Mouse (Mus musculus) embryonic facial prominence, embryonic 11.5 days (tissue): ENCODE data around the gene Svs1. TPM values are rescaled to one million over a fixed set of nuclear protein-coding genes. Genes with fewer than 3 reads are reported as not detected.

Experiments used
- ATAC-seq: fragments of 200-750 bp; cut with Nextera tagmentation; replicated peaks from 2 replicates; pipeline ENCODE4 v1.8.0; 2017; ENCODE audit warnings: low read depth; ENCODE audit not compliant: insufficient number of reproducible peaks, low FRiP score, low TSS enrichment
- DNase-seq: peaks from one replicate; pipeline ENCODE4 v3.0.0-alpha.2; 2015; ENCODE audit warnings: low spot score
- H3K27ac ChIP-seq: fragments of 300-500 bp; sonication (generic); replicated peaks from 2 replicates; pipeline ENCODE4 v1.5.1; 2014; ENCODE audit warnings: mild to moderate bottlenecking, low read depth, low read length, control low read depth
- H3K27me3 ChIP-seq: fragments of 300-500 bp; sonication (generic); 2 replicates; pipeline ENCODE4 v1.6.1; 2014; ENCODE audit warnings: mild to moderate bottlenecking, low read length, moderate library complexity, mixed read lengths; ENCODE audit not compliant: control insufficient read depth, insufficient read depth
- H3K36me3 ChIP-seq: fragments of 300-500 bp; sonication (generic); replicated peaks from 2 replicates; pipeline ENCODE4 v1.6.1; 2014; ENCODE audit warnings: low read depth, mild to moderate bottlenecking, low read length, moderate library complexity, mixed read lengths; ENCODE audit not compliant: control insufficient read depth, insufficient read depth
- H3K4me1 ChIP-seq: fragments of 300-500 bp; sonication (generic); 2 replicates; pipeline ENCODE4 v1.6.1; 2014; ENCODE audit warnings: low read length, mixed read lengths; ENCODE audit not compliant: control insufficient read depth, insufficient read depth
- H3K4me2 ChIP-seq: fragments of 300-500 bp; sonication (generic); 2 replicates; pipeline ENCODE4 v1.6.1; 2014; ENCODE audit warnings: low read depth, mild to moderate bottlenecking, control low read depth, low read length, moderate library complexity
- H3K4me3 ChIP-seq: fragments of 300-500 bp; sonication (generic); 2 replicates; pipeline ENCODE4 v1.5.1; 2014; ENCODE audit warnings: low read depth, low read length, control low read depth
- H3K9ac ChIP-seq: fragments of 300-500 bp; sonication (generic); replicated peaks from 2 replicates; pipeline ENCODE4 v1.6.1; 2014; ENCODE audit warnings: mild to moderate bottlenecking, control low read depth, low read length
- H3K9me3 ChIP-seq: fragments of 300-500 bp; sonication (generic); replicated peaks from 2 replicates; pipeline ENCODE4 v1.6.1; 2016; ENCODE audit warnings: mild to moderate bottlenecking, low read length, inconsistent platforms, mixed read lengths; ENCODE audit not compliant: control insufficient read depth
- WGBS: fragments of 180-500 bp; shearing (Covaris S2); extraction: QIAGEN DNeasy Blood & Tissue Kit; methylation state at CpG from one replicate; pipeline ENCODE4 v1.1.7; 2014; 5-methylcytosine and 5-hydroxymethylcytosine counted together
- polyA plus RNA-seq: library from polyadenylated mRNA; unstranded; fragments of >200 nt; fragmentation: Nextera tagmentation; extraction: Ambion mirVana; gene quantifications from 2 replicates; pipeline ENCODE4 v1.2.1, GENCODE M21; 2014

Gene Svs1
- polyA plus RNA-seq, 1 experiment from 2014 or later, result not detected

DNA sequence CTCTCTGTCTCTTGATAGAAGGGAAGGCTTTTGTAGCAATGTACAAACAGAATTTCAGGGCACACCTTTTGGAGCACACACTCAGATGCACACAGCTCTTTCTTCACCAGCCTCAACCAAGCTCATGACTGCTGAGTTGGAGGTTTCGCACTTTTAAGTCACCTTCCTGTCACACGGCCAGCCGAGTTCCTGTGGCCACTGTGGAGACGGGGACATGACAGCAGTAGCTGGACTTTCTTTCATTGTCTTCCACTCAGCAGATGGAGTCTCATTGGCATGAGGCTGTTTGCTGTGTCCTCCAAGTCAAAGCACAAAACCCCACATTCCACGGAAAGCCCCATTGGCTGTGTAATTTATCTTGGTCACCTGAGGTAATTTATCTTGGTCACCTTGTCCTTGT, 24.5 kb downstream of the Svs1 start:
- DNase-seq, result no peak
- no peak for ATAC-seq
- no peak overlapping the region for H3K27ac ChIP-seq
- no peak overlapping the region for H3K4me2 ChIP-seq
- H3K36me3 ChIP-seq, result no peaks in the 10 kb centered on the region
- WGBS, result 92% methylated on average over 5 of the region's 5 CpGs
- H3K9ac ChIP-seq, result no peak overlapping the region
- no peaks in the 10 kb centered on the region for H3K9me3 ChIP-seq
- no peaks in the 10 kb centered on the region for H3K27me3 ChIP-seq
- no peak overlapping the region for H3K4me3 ChIP-seq
- H3K4me1 ChIP-seq, result no peaks in the 10 kb centered on the region

DNA sequence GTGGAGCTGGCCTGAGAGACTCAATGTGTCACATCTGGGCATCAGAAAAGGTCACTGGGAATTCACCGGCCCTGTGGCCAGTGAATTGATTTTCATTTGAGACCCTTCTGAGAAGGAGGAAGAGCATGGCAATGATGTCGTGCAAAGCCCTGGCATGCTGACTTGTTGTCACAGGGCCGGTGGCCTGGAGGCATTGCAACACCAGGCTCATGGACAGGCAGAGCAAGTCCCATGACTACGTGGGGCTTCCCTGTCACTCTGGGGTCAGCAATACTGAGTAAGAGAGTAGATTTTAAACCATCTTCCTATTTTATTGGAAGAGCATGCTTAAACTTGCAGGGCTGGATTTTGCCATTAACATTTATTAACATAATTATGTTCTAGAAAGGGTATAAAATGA, 26.4 kb downstream of the Svs1 start:
- WGBS, result 73% methylated on average over 4 of the region's 4 CpGs
- Histone ChIP-seq H3K4me3 (no peak overlapping the region), H3K4me2 (no peak overlapping the region), H3K4me1 (no peaks in the 10 kb centered on the region), H3K27ac (no peak overlapping the region), H3K36me3 (no peaks in the 10 kb centered on the region), H3K27me3 (no peaks in the 10 kb centered on the region), H3K9ac (no peak overlapping the region), H3K9me3 (no peaks in the 10 kb centered on the region)
- ATAC-seq, result no peak
- no peak for DNase-seq

GRCm38 (mm10) chr6:49013458-49013857, 26.8 kb downstream of the Svs1 start:
- 75% methylated on average over 3 of the region's 3 CpGs for WGBS
- no peaks in the 10 kb centered on the region for H3K27me3 ChIP-seq
- H3K36me3 ChIP-seq, result no peaks in the 10 kb centered on the region
- no peaks in the 10 kb centered on the region for H3K9me3 ChIP-seq
- no peak overlapping the region for H3K4me3 ChIP-seq
- no peak overlapping the region for H3K27ac ChIP-seq
- DNase-seq (no peak), ATAC-seq (no peak)
- no peaks in the 10 kb centered on the region for H3K4me1 ChIP-seq
- H3K9ac ChIP-seq, result no peak overlapping the region
- no peak overlapping the region for H3K4me2 ChIP-seq

DNA sequence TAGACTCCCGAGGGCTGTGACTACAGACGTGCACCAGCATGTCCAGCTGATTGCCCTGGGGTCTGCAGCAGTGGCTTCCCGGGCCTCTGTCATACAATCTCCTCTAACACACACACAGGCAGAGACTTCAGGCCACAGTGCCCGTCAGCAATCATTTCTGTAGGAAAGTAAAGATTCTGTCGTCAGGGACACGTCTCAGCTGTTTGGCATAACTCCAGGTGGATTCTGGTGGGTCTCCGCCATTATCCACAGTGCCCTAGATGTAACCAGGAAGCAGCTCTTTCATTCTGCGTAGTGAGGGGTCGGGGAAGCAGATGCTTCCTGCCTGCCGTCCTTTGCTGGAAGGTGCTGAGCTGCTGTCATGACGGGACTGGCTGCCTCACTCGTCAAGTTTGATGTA, 30.5 kb downstream of the Svs1 start:
- ATAC-seq (no peak), DNase-seq (no peak)
- WGBS, result 71% methylated on average over 12 of the region's 12 CpGs

DNA sequence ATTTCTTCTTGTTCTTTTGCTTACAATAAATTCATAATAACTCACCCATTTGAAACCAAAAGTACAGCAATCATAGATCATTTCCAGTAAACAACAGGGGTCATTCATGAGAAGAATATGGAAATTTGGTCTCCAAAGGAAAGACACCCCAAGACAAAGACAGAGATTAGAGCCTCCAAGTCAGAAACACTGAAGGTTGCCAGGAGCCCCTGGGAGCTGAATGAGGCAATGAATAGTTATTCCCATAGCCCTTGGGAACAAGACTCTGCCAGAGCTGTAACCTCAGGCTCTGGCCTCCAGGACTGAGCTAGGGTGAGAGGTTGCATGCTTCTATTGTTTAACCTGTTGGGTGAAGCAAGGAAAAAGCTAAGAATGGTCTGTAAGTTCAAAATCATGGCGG, 32.7 kb downstream of the Svs1 start:
- Histone ChIP-seq H3K27me3 (no peaks in the 10 kb centered on the region), H3K4me2 (no peak overlapping the region), H3K36me3 (no peaks in the 10 kb centered on the region), H3K9me3 (no peaks in the 10 kb centered on the region), H3K9ac (no peak overlapping the region), H3K4me3 (no peak overlapping the region), H3K4me1 (no peaks in the 10 kb centered on the region), H3K27ac (no peak overlapping the region)
- no peak for ATAC-seq
- 97% methylated on average over 1 of the region's 1 CpGs for WGBS
- DNase-seq, result no peak

More for the DNA sequence above, 30.5 kb downstream of the Svs1 start:
- Histone ChIP-seq H3K27ac (no peak overlapping the region), H3K4me1 (no peaks in the 10 kb centered on the region), H3K9me3 (no peaks in the 10 kb centered on the region), H3K4me2 (no peak overlapping the region), H3K9ac (no peak overlapping the region), H3K4me3 (no peak overlapping the region), H3K27me3 (no peaks in the 10 kb centered on the region), H3K36me3 (no peaks in the 10 kb centered on the region)

DNA sequence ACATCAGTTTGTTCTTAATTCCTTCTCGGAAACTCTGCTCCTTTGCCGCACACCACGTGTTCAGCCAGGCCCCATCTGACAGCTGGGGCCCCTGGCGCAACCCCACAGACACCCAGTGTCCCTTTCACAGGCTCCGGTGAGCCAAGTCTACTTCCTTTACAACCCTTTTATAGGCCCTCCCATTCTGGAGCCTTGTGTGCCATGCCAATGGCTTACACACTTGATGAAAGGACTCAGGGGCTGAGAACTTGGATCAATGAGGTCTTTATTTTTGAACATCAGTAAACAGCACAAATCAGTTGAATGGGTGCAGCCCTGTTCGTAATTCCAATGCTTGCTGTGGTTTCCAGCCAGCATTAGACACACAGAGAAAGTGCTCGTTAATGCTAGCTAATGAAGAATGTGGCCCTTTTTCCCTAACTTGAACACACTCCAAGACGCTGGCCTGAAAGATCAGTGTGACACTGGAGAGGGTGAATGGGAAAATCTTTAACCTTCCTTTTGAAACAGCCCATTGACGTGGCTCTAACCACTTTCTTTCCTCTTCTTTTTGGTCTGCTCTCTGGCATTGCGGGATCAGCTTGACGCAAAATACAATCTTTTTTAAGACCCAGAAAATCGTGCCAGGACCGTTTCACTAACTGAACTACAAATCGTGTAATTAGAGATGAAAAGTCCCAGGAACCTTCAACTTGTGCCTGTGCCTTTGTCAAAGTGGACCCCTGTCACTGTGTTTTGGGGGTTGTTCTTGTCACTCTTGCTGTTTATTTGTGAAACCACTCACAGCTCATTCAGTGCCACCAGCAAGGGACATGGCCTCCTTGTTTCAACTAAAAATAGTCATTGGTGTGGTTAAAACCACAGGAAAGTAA, 34.7 kb downstream of the Svs1 start:
- Histone ChIP-seq H3K4me1 (no peaks in the 10 kb centered on the region), H3K27me3 (no peaks in the 10 kb centered on the region), H3K4me3 (no peak overlapping the region), H3K9ac (no peak overlapping the region), H3K36me3 (no peaks in the 10 kb centered on the region), H3K9me3 (no peaks in the 10 kb centered on the region), H3K4me2 (no peak overlapping the region), H3K27ac (no peak overlapping the region)
- DNase-seq (no peak), ATAC-seq (no peak)
- WGBS, result 70% methylated on average over 14 of the region's 14 CpGs

GRCm38 (mm10) chr6:49022384-49022783, 35.7 kb downstream of the Svs1 start:
- Histone ChIP-seq H3K4me1 (no peaks in the 10 kb centered on the region), H3K27ac (no peak overlapping the region), H3K36me3 (no peaks in the 10 kb centered on the region), H3K9ac (no peak overlapping the region), H3K9me3 (no peaks in the 10 kb centered on the region), H3K27me3 (no peaks in the 10 kb centered on the region), H3K4me2 (no peak overlapping the region), H3K4me3 (no peak overlapping the region)
- ATAC-seq (no peak), DNase-seq (no peak)
- WGBS, result 88% methylated on average over 2 of the region's 2 CpGs

DNA sequence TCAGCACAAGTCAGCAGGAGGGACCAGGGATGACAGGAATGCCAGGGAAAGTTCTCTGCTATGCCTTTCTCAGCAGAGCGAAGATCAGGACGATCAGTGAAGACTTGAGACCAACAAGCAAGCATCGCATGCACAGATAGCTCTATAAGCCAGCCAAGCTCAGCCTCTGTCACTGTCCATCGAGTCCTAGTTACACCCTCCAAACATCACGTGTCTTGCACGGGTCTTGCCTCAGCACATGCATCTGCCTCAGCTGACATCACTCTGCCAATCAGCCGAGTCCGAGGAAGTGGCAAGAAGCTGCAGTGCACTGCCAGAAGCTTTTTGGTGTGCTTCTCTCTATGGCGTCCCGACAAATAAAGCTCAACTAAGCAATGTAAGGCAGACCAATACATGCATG, 36.7 kb downstream of the Svs1 start:
- no peak overlapping the region for H3K9ac ChIP-seq
- DNase-seq (no peak), ATAC-seq (no peak)
- H3K27ac ChIP-seq, result no peak overlapping the region
- H3K4me3 ChIP-seq, result no peak overlapping the region
- H3K27me3 ChIP-seq, result no peaks in the 10 kb centered on the region
- H3K4me2 ChIP-seq, result no peak overlapping the region
- WGBS, result 79% methylated on average over 10 of the region's 10 CpGs
- H3K4me1 ChIP-seq, result no peaks in the 10 kb centered on the region
- no peaks in the 10 kb centered on the region for H3K36me3 ChIP-seq
- H3K9me3 ChIP-seq, result no peaks in the 10 kb centered on the region
